Mouse (Mus musculus) lung, postnatal 0 days (tissue): ENCODE results near the gene Lyplal1.

ENCODE experiments used
- CTCF ChIP-seq: IDR thresholded peaks from 2 replicates; pipeline ENCODE4 v1.5.1; 2016; ENCODE audit warnings: antibody characterized with exemption, mild to moderate bottlenecking
- EP300 ChIP-seq: IDR thresholded peaks from 2 replicates; pipeline ENCODE4 v1.6.1; 2016; ENCODE audit warnings: antibody characterized with exemption, mild to moderate bottlenecking, control low read depth

GRCm38 (mm10) chr1:186041841-186042240, 75.3 kb downstream of the Lyplal1 start:
- no peak for TF ChIP-seq CTCF
- TF ChIP-seq EP300: no peak
